Mouse (Mus musculus): ENCODE data around the gene Pth2. TPM values are rescaled to one million over a fixed set of nuclear protein-coding genes. Genes with fewer than 3 reads are reported as not detected.

Pth2 gene
- polyA plus RNA-seq (2014; fragmentation: Illumina TruSeq; extraction: RNeasy Lipid Tissue Mini Kit (QIAGEN cat#74804); ENCODE audit: insufficient read depth, low read depth, low replicate concordance) = not detected

GRCm38 (mm10) chr7:45180896-45181477 lies at the start of gene Pth2:
TSS of gene Pth2 (plus strand) at chr7:45180995.

DNA sequence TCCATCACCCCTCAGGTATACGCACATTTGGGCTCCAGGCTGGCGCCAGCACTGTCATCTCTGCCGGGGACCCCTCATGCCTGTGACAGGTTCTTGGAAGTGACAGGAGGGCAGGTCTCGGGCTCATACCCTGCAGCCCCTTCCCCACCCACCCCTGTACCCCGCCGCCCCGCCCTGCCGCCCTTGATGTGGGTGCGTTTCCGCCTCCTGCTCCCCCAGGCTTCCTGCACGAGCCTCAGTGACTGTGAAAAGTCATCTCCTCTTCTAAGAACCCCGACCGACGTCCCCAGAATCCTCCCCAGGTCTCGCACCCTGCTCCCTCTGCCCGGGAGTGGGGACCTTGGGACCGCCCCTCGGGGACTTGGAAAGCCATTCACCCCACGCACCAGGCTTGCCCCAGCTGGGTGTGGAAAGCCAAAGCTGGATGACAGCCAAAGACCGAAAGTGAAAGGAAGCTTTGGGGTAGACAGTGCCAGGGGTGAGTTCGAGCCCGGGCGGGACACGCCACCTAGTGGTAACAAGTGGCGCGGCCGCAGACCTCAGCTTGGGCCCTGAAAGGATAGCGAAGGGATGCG lies 44.7 kb upstream of the Pth2 start, which contains the start of the genes Gm45713 and Flt3l:
TSS of gene Gm45713 (minus strand) at position 239 of the 575 bp plus-strand sequence.
TSS of gene Flt3l (minus strand) at position 440 of the 575 bp plus-strand sequence.

GRCm38 (mm10) chr7:45154096-45154992 lies 26.5 kb upstream of the Pth2 start, which contains the start of the genes Pih1d1 and Aldh16a1:
TSS of gene Pih1d1 (plus strand) at chr7:45154303.
TSS of gene Aldh16a1 (minus strand) at chr7:45154584.

DNA sequence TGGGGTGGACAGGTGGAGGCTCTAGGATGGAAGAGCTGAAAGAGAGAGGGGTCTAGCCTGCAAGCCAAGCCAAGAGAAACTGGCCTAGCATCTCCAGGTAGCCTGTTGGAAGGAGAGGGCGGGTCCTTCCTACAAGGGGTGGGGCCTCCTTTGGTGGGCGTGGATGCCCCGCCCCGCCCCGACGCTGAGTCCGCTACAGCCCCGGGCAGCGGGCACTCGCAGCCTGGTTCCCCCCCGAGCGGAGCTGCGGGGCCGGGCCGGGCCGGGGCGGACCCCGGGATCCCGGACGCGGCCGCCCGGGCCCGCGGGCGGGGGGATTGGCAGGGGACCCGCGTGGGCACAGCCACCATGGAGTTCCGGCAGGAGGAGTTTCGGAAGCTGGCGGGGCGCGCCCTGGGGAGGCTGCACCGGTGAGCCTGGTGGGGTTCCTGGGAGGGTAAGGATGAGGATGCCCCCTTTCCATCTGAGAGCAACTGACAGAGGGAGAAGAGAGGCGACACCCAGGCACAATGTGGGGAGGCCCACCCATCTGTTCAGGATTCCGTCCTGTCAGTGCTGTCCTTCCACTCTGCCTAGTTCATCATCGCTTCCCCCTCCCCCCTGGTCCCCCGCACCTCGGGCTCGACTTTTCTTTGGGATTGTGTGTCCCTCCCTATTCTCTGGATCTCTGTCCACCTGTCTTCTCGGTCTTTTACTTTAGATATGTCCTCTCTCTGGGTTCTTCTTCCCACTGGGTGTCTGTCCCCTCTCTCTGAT lies 16.9 kb upstream of the Pth2 start, which contains the start of gene Slc17a7:
TSS of gene Slc17a7 (plus strand) at position 215 of the 756 bp plus-strand sequence.

GRCm38 (mm10) chr7:45179469-45179868 lies 1.3 kb upstream of the Pth2 start, which contains the start of gene Gfy:
TSS of gene Gfy (minus strand) at chr7:45179569.

DNA sequence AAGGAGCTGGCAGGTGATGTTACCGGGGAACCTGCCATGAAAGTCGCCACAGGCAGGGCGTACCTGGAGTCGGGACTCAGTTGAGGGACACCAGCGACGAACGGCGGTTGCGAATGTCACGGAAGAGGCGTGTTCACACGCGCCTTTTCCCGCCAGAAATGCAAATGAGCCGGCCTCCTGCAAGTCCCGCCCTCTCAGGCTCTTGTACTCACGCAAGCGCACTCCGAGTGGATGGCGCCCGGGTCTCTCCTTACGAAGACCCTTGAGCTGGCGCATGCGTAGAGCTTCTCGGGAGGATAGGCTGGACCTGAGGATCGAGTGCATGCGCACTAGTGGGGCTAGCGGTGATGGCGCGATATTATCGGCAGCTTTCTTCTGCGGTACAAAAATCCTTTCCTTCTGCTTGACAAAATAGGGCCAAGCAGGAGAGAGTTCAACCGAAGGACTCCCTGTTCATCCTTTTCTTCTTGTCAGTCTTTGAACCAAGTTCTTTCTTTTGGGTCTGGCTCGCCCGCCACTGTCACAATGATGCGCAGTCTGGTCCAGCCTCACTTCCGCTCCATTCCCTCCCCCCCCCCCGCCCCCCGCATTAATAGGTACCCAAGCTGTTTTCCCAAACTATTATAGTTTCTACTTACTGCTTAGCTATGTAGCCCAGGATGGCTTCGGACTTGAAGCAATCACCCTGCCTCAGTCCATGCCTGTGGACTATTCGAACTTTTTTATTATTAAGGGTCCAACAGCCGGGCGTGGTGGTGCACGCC lies 23.8 kb downstream of the Pth2 start, which contains the start of gene Ccdc155:
TSS of gene Ccdc155 (minus strand) at position 513 of the 764 bp plus-strand sequence.

DNA sequence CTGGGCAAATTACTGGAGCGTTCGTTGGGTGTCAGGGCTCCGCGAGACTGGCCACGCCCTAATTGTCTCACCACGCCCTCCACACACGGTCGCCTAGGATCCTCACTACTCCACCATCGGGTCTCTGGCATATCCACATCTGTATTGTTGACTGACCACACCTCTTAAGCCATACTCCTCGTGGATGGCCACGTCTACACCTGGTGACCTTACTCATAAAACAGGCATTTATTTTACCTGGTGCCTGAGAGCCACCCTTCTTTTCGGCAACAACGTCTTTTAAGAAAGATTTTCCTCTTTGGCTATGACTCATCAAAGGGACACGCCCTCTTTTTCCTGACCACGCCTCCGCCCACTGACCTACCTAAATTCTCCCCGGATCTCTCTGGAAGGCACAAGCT lies 31.1 kb downstream of the Pth2 start, which contains the start of gene Dkkl1:
TSS of gene Dkkl1 (minus strand) at position 297 of the 401 bp plus-strand sequence.

DNA sequence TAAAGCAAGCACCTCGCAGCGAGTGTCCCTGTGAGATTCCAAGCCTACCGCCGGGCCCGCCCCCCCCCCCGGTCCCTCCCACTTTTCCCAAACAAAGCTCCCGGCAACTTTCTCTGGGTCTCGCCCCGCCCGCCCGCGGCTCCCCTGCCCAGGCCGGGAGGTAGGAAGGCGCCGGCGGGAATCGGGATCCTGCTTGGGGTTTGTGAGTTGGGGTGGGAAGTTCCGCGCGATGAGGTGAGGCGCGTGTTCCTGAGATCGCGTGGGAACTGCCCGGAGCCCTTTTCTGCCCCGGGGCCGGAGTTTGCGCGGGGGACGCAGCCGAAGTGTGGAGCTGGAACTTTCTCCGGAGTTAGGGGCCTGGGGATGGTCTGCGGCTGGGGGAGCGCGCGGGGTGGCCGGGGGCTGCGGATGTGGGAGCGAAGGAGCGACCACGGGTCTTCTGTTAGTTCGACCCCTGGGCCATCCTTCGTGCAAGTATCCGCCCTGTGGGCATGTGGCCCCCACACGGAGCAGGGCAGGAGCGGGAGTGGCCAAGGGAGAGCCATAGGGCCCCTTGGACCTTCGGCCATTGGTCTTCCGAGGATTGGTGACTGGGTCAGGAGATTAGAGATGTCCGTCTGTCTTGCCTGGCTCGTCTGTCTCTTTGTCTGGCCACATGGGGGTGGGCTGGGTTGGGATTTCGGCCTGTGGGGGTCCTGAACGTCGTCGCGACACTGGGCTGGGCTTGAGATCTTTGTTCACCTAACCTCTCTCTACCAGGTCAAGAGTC lies 35.1 kb downstream of the Pth2 start, which contains the start of gene Tead2:
TSS of gene Tead2 (plus strand) at position 81 of the 769 bp plus-strand sequence.

Other genes with a start within 250 kb of the Pth2 start
- not detected for gene Tsks, start 237.8 kb upstream of the Pth2 start, polyA plus RNA-seq (2014; fragmentation: Illumina TruSeq; extraction: RNeasy Lipid Tissue Mini Kit (QIAGEN cat#74804); ENCODE audit: insufficient read depth, low read depth, low replicate concordance)
- gene Cpt1c, start 206.1 kb upstream of the Pth2 start, polyA plus RNA-seq (2014; fragmentation: Illumina TruSeq; extraction: RNeasy Lipid Tissue Mini Kit (QIAGEN cat#74804); ENCODE audit: insufficient read depth, low read depth, low replicate concordance) = 2.5 TPM
- 126 TPM for gene Prmt1, start 194.4 kb upstream of the Pth2 start, polyA plus RNA-seq (2014; fragmentation: Illumina TruSeq; extraction: RNeasy Lipid Tissue Mini Kit (QIAGEN cat#74804); ENCODE audit: insufficient read depth, low read depth, low replicate concordance)
- gene Irf3, start 183.3 kb upstream of the Pth2 start, polyA plus RNA-seq (2014; fragmentation: Illumina TruSeq; extraction: RNeasy Lipid Tissue Mini Kit (QIAGEN cat#74804); ENCODE audit: insufficient read depth, low read depth, low replicate concordance) = 71.8 TPM
- 14.9 TPM for gene Bcl2l12, start 182.3 kb upstream of the Pth2 start, polyA plus RNA-seq (2014; fragmentation: Illumina TruSeq; extraction: RNeasy Lipid Tissue Mini Kit (QIAGEN cat#74804); ENCODE audit: insufficient read depth, low read depth, low replicate concordance)
- 15.5 TPM for gene Scaf1, start 164.6 kb upstream of the Pth2 start, polyA plus RNA-seq (2014; fragmentation: Illumina TruSeq; extraction: RNeasy Lipid Tissue Mini Kit (QIAGEN cat#74804); ENCODE audit: insufficient read depth, low read depth, low replicate concordance)
- 170 TPM for gene Rras, start 163.0 kb upstream of the Pth2 start, polyA plus RNA-seq (2014; fragmentation: Illumina TruSeq; extraction: RNeasy Lipid Tissue Mini Kit (QIAGEN cat#74804); ENCODE audit: insufficient read depth, low read depth, low replicate concordance)
- gene Prr12, start 128.1 kb upstream of the Pth2 start, polyA plus RNA-seq (2014; fragmentation: Illumina TruSeq; extraction: RNeasy Lipid Tissue Mini Kit (QIAGEN cat#74804); ENCODE audit: insufficient read depth, low read depth, low replicate concordance) = 10.4 TPM
- 36.8 TPM for gene Nosip, start 118.6 kb upstream of the Pth2 start, polyA plus RNA-seq (2014; fragmentation: Illumina TruSeq; extraction: RNeasy Lipid Tissue Mini Kit (QIAGEN cat#74804); ENCODE audit: insufficient read depth, low read depth, low replicate concordance)
- gene Prrg2, start 118.3 kb upstream of the Pth2 start, polyA plus RNA-seq (2014; fragmentation: Illumina TruSeq; extraction: RNeasy Lipid Tissue Mini Kit (QIAGEN cat#74804); ENCODE audit: insufficient read depth, low read depth, low replicate concordance) = 23.4 TPM
- 83.1 TPM for gene Rcn3, start 88.8 kb upstream of the Pth2 start, polyA plus RNA-seq (2014; fragmentation: Illumina TruSeq; extraction: RNeasy Lipid Tissue Mini Kit (QIAGEN cat#74804); ENCODE audit: insufficient read depth, low read depth, low replicate concordance)
- 91.4 TPM for gene Fcgrt, start 77.1 kb upstream of the Pth2 start, polyA plus RNA-seq (2014; fragmentation: Illumina TruSeq; extraction: RNeasy Lipid Tissue Mini Kit (QIAGEN cat#74804); ENCODE audit: insufficient read depth, low read depth, low replicate concordance)
- gene Rps11, start 56.6 kb upstream of the Pth2 start, polyA plus RNA-seq (2014; fragmentation: Illumina TruSeq; extraction: RNeasy Lipid Tissue Mini Kit (QIAGEN cat#74804); ENCODE audit: insufficient read depth, low read depth, low replicate concordance) = 1,585 TPM
- gene Rpl13a, start 52.2 kb upstream of the Pth2 start, polyA plus RNA-seq (2014; fragmentation: Illumina TruSeq; extraction: RNeasy Lipid Tissue Mini Kit (QIAGEN cat#74804); ENCODE audit: insufficient read depth, low read depth, low replicate concordance) = 3,762 TPM
- not detected for gene Gm45713, start 44.8 kb upstream of the Pth2 start, polyA plus RNA-seq (2014; fragmentation: Illumina TruSeq; extraction: RNeasy Lipid Tissue Mini Kit (QIAGEN cat#74804); ENCODE audit: insufficient read depth, low read depth, low replicate concordance)
- gene Flt3l, start 44.6 kb upstream of the Pth2 start, polyA plus RNA-seq (2014; fragmentation: Illumina TruSeq; extraction: RNeasy Lipid Tissue Mini Kit (QIAGEN cat#74804); ENCODE audit: insufficient read depth, low read depth, low replicate concordance) = 39.0 TPM
- 55.1 TPM for gene Pih1d1, start 26.7 kb upstream of the Pth2 start, polyA plus RNA-seq (2014; fragmentation: Illumina TruSeq; extraction: RNeasy Lipid Tissue Mini Kit (QIAGEN cat#74804); ENCODE audit: insufficient read depth, low read depth, low replicate concordance)
- gene Aldh16a1, start 26.4 kb upstream of the Pth2 start, polyA plus RNA-seq (2014; fragmentation: Illumina TruSeq; extraction: RNeasy Lipid Tissue Mini Kit (QIAGEN cat#74804); ENCODE audit: insufficient read depth, low read depth, low replicate concordance) = 21.1 TPM
- gene Slc17a7, start 17.0 kb upstream of the Pth2 start, polyA plus RNA-seq (2014; fragmentation: Illumina TruSeq; extraction: RNeasy Lipid Tissue Mini Kit (QIAGEN cat#74804); ENCODE audit: insufficient read depth, low read depth, low replicate concordance) = 1.1 TPM
- not detected for gene Gfy, start 1.4 kb upstream of the Pth2 start, polyA plus RNA-seq (2014; fragmentation: Illumina TruSeq; extraction: RNeasy Lipid Tissue Mini Kit (QIAGEN cat#74804); ENCODE audit: insufficient read depth, low read depth, low replicate concordance)
- gene Ccdc155, start 23.9 kb downstream of the Pth2 start, polyA plus RNA-seq (2014; fragmentation: Illumina TruSeq; extraction: RNeasy Lipid Tissue Mini Kit (QIAGEN cat#74804); ENCODE audit: insufficient read depth, low read depth, low replicate concordance) = 1.5 TPM
- gene Dkkl1, start 31.2 kb downstream of the Pth2 start, polyA plus RNA-seq (2014; fragmentation: Illumina TruSeq; extraction: RNeasy Lipid Tissue Mini Kit (QIAGEN cat#74804); ENCODE audit: insufficient read depth, low read depth, low replicate concordance) = 0.81 TPM
- gene Tead2, start 34.8 kb downstream of the Pth2 start, polyA plus RNA-seq (2014; fragmentation: Illumina TruSeq; extraction: RNeasy Lipid Tissue Mini Kit (QIAGEN cat#74804); ENCODE audit: insufficient read depth, low read depth, low replicate concordance) = 16.7 TPM
- 36.3 TPM for gene Cd37, start 58.1 kb downstream of the Pth2 start, polyA plus RNA-seq (2014; fragmentation: Illumina TruSeq; extraction: RNeasy Lipid Tissue Mini Kit (QIAGEN cat#74804); ENCODE audit: insufficient read depth, low read depth, low replicate concordance)
- gene Slc6a16, start 60.1 kb downstream of the Pth2 start, polyA plus RNA-seq (2014; fragmentation: Illumina TruSeq; extraction: RNeasy Lipid Tissue Mini Kit (QIAGEN cat#74804); ENCODE audit: insufficient read depth, low read depth, low replicate concordance) = not detected
- not detected for gene Slc6a21, start 96.5 kb downstream of the Pth2 start, polyA plus RNA-seq (2014; fragmentation: Illumina TruSeq; extraction: RNeasy Lipid Tissue Mini Kit (QIAGEN cat#74804); ENCODE audit: insufficient read depth, low read depth, low replicate concordance)
- 26.8 TPM for gene Trpm4, start 152.8 kb downstream of the Pth2 start, polyA plus RNA-seq (2014; fragmentation: Illumina TruSeq; extraction: RNeasy Lipid Tissue Mini Kit (QIAGEN cat#74804); ENCODE audit: insufficient read depth, low read depth, low replicate concordance)
- 4.6 TPM for gene Hrc, start 154.3 kb downstream of the Pth2 start, polyA plus RNA-seq (2014; fragmentation: Illumina TruSeq; extraction: RNeasy Lipid Tissue Mini Kit (QIAGEN cat#74804); ENCODE audit: insufficient read depth, low read depth, low replicate concordance)
- gene Ppfia3, start 186.0 kb downstream of the Pth2 start, polyA plus RNA-seq (2014; fragmentation: Illumina TruSeq; extraction: RNeasy Lipid Tissue Mini Kit (QIAGEN cat#74804); ENCODE audit: insufficient read depth, low read depth, low replicate concordance) = 0.80 TPM
- not detected for gene Lin7b, start 189.6 kb downstream of the Pth2 start, polyA plus RNA-seq (2014; fragmentation: Illumina TruSeq; extraction: RNeasy Lipid Tissue Mini Kit (QIAGEN cat#74804); ENCODE audit: insufficient read depth, low read depth, low replicate concordance)
- gene Snrnp70, start 214.7 kb downstream of the Pth2 start, polyA plus RNA-seq (2014; fragmentation: Illumina TruSeq; extraction: RNeasy Lipid Tissue Mini Kit (QIAGEN cat#74804); ENCODE audit: insufficient read depth, low read depth, low replicate concordance) = 123 TPM
- not detected for gene Kcna7, start 224.7 kb downstream of the Pth2 start, polyA plus RNA-seq (2014; fragmentation: Illumina TruSeq; extraction: RNeasy Lipid Tissue Mini Kit (QIAGEN cat#74804); ENCODE audit: insufficient read depth, low read depth, low replicate concordance)
- 3.0 TPM for gene Ntf5, start 232.7 kb downstream of the Pth2 start, polyA plus RNA-seq (2014; fragmentation: Illumina TruSeq; extraction: RNeasy Lipid Tissue Mini Kit (QIAGEN cat#74804); ENCODE audit: insufficient read depth, low read depth, low replicate concordance)
- 5.9 TPM for gene Lhb, start 239.8 kb downstream of the Pth2 start, polyA plus RNA-seq (2014; fragmentation: Illumina TruSeq; extraction: RNeasy Lipid Tissue Mini Kit (QIAGEN cat#74804); ENCODE audit: insufficient read depth, low read depth, low replicate concordance)

All from lung, adult 10 weeks (tissue).